Mouse (Mus musculus) kidney, embryonic 14.5 days (tissue): ENCODE data around the gene Kpna3. TPM values are rescaled to one million over a fixed set of nuclear protein-coding genes. Genes with fewer than 3 reads are reported as not detected.

Experiments
- ATAC-seq: fragments of 200-750 bp; cut with Nextera tagmentation; 2 replicates; pipeline ENCODE4 v1.8.0; 2017; ENCODE audit warnings: moderate number of reproducible peaks, mild to moderate bottlenecking, moderate TSS enrichment, moderate library complexity; ENCODE audit not compliant: low FRiP score, low TSS enrichment
- H3K27ac ChIP-seq: fragments of 300-500 bp; sonication (generic); 2 replicates; pipeline ENCODE4 v1.5.1; 2014; ENCODE audit warnings: low read depth, mild to moderate bottlenecking, low read length, moderate library complexity, mixed read lengths
- H3K27me3 ChIP-seq: fragments of 300-500 bp; sonication (generic); 2 replicates; pipeline ENCODE4 v1.6.1; 2014; ENCODE audit warnings: mild to moderate bottlenecking, low read length; ENCODE audit not compliant: control insufficient read depth, insufficient read depth
- H3K36me3 ChIP-seq: fragments of 300-500 bp; sonication (generic); 2 replicates; pipeline ENCODE4 v1.6.1; 2014; ENCODE audit warnings: low read length, mixed read lengths; ENCODE audit not compliant: control insufficient read depth, insufficient read depth
- H3K4me1 ChIP-seq: fragments of 300-500 bp; sonication (generic); 2 replicates; pipeline ENCODE4 v1.6.1; 2014; ENCODE audit warnings: low read length, mixed read lengths; ENCODE audit not compliant: control insufficient read depth, insufficient read depth
- H3K4me2 ChIP-seq: fragments of 300-500 bp; sonication (generic); replicated peaks from 2 replicates; pipeline ENCODE4 v1.6.1; 2014; ENCODE audit warnings: low read depth, mild to moderate bottlenecking, low read length
- H3K4me3 ChIP-seq: fragments of 300-500 bp; sonication (generic); 2 replicates; pipeline ENCODE4 v1.5.1; 2014; ENCODE audit warnings: mild to moderate bottlenecking, low read length
- H3K9ac ChIP-seq: fragments of 300-500 bp; sonication (generic); 2 replicates; pipeline ENCODE4 v1.6.1; 2014; ENCODE audit warnings: low read depth, mild to moderate bottlenecking, low read length, moderate library complexity
- H3K9me3 ChIP-seq: fragments of 300-500 bp; sonication (generic); 2 replicates; pipeline ENCODE4 v1.6.1; 2016; ENCODE audit warnings: low read length; ENCODE audit not compliant: control insufficient read depth
- WGBS: fragments of 180-500 bp; shearing (Covaris S2); extraction: QIAGEN DNeasy Blood & Tissue Kit; methylation state at CpG from one replicate; pipeline ENCODE4 v1.1.7; 2014; 5-methylcytosine and 5-hydroxymethylcytosine counted together
- polyA plus RNA-seq: library from polyadenylated mRNA; unstranded; fragments of >200 nt; fragmentation: Nextera tagmentation; extraction: Ambion mirVana; gene quantifications from 2 replicates; pipeline ENCODE4 v1.2.1, GENCODE M21; 2014

Kpna3 gene
- polyA plus RNA-seq, 1 experiment from 2014 or later: 64.9 TPM

- Histone ChIP-seq H3K27me3 (no peaks in the 10 kb centered on the region), H3K27ac (no peak overlapping the region), H3K36me3 (peaks cover 16% of the 10 kb centered on the region), H3K4me3 (no peak overlapping the region), H3K4me1 (0 out of 2 replicates have a peak, but pooled peaks cover 5% of the 10 kb centered on the region), H3K9ac (no peak overlapping the region), H3K4me2 (no peak overlapping the region), H3K9me3 (no peaks in the 10 kb centered on the region)
- no peak for ATAC-seq
- 93% methylated on average over 2 of the region's 2 CpGs for WGBS
Measured at GRCm38 (mm10) chr14:61363734-61364133, 75.9 kb downstream of the Kpna3 start.

- 92% methylated on average over 2 of the region's 2 CpGs for WGBS
- no peaks in the 10 kb centered on the region for H3K9me3 ChIP-seq
- H3K36me3 ChIP-seq: peaks cover 13% of the 10 kb centered on the region
- no peaks in the 10 kb centered on the region for H3K27me3 ChIP-seq
- no peak overlapping the region for H3K4me3 ChIP-seq
- no peak overlapping the region for H3K9ac ChIP-seq
- H3K4me1 ChIP-seq: 0 out of 2 replicates have a peak, but pooled peaks cover 5% of the 10 kb centered on the region
- no peak overlapping the region for H3K27ac ChIP-seq
- no peak for ATAC-seq
- H3K4me2 ChIP-seq: no peak overlapping the region
Measured at GRCm38 (mm10) chr14:61362268-61362667, 77.4 kb downstream of the Kpna3 start.

GRCm38 (mm10) chr14:61360981-61361511 lies 78.6 kb downstream of the Kpna3 start:
- 0 out of 2 replicates have a peak, but pooled peaks cover 5% of the 10 kb centered on the region for H3K4me1 ChIP-seq
- H3K4me3 ChIP-seq: peak overlapping the region; percentile 59
- 49% methylated on average over 3 of the region's 3 CpGs for WGBS
- H3K9me3 ChIP-seq: no peaks in the 10 kb centered on the region
- no peaks in the 10 kb centered on the region for H3K27me3 ChIP-seq
- peaks cover 3% of the 10 kb centered on the region for H3K36me3 ChIP-seq
- H3K4me2 ChIP-seq: peak overlapping the region; percentile 49
- no peak overlapping the region for H3K9ac ChIP-seq
- no peak for ATAC-seq
- H3K27ac ChIP-seq: no peak overlapping the region

GRCm38 (mm10) chr14:61360131-61360980 lies 79.3 kb downstream of the Kpna3 start, which contains the start of gene Ebpl:
TSS of gene Ebpl (minus strand) at chr14:61360439.
- peak within 1 kb of the TSS; percentile 75 for H3K27ac ChIP-seq
- peak within 1 kb of the TSS; percentile 72 for H3K9ac ChIP-seq
- H3K36me3 ChIP-seq: no peaks in the 10 kb centered on the region; the same call in 1 of the 2 replicates
- ATAC-seq: peak; percentile 97
- H3K4me3 ChIP-seq: peak within 1 kb of the TSS; percentile 59
- H3K4me2 ChIP-seq: peak within 1 kb of the TSS; percentile 49
- H3K27me3 ChIP-seq: no peaks in the 10 kb centered on the region
- under 1% methylated on average over 40 of the region's 40 CpGs for WGBS
- H3K9me3 ChIP-seq: no peaks in the 10 kb centered on the region
- H3K4me1 ChIP-seq: 0 out of 2 replicates have a peak, but pooled peaks cover 5% of the 10 kb centered on the region

- Histone ChIP-seq H3K27ac (no peak overlapping the region), H3K27me3 (no peaks in the 10 kb centered on the region), H3K4me3 (no peak overlapping the region), H3K4me2 (no peak overlapping the region), H3K9ac (no peak overlapping the region), H3K4me1 (no peaks in the 10 kb centered on the region), H3K36me3 (no peaks in the 10 kb centered on the region; the same call in 1 of the 2 replicates), H3K9me3 (no peaks in the 10 kb centered on the region)
- WGBS: 77% methylated on average over 10 of the region's 10 CpGs
- no peak for ATAC-seq
Measured at GRCm38 (mm10) chr14:61354251-61355235, 85.1 kb downstream of the Kpna3 start.

- Histone ChIP-seq H3K4me3 (no peak overlapping the region), H3K4me1 (no peaks in the 10 kb centered on the region), H3K27me3 (no peaks in the 10 kb centered on the region), H3K27ac (no peak overlapping the region), H3K9ac (no peak overlapping the region), H3K4me2 (no peak overlapping the region), H3K36me3 (no peaks in the 10 kb centered on the region; the same call in 1 of the 2 replicates), H3K9me3 (no peaks in the 10 kb centered on the region)
- ATAC-seq: no peak
- WGBS: 44% methylated on average over 6 of the region's 6 CpGs
Measured at GRCm38 (mm10) chr14:61350808-61351207, 88.9 kb downstream of the Kpna3 start.

- H3K27me3 ChIP-seq: no peaks in the 10 kb centered on the region
- no peak overlapping the region for H3K27ac ChIP-seq
- no peak overlapping the region for H3K9ac ChIP-seq
- no peaks in the 10 kb centered on the region for H3K4me1 ChIP-seq
- H3K36me3 ChIP-seq: no peaks in the 10 kb centered on the region
- 93% methylated on average over 4 of the region's 4 CpGs for WGBS
- no peak overlapping the region for H3K4me3 ChIP-seq
- no peaks in the 10 kb centered on the region for H3K9me3 ChIP-seq
- no peak for ATAC-seq
- H3K4me2 ChIP-seq: no peak overlapping the region
Measured at GRCm38 (mm10) chr14:61349876-61350275, 89.8 kb downstream of the Kpna3 start.

- Histone ChIP-seq H3K9me3 (no peaks in the 10 kb centered on the region), H3K4me2 (no peak overlapping the region), H3K4me3 (no peak overlapping the region), H3K27me3 (no peaks in the 10 kb centered on the region), H3K27ac (no peak overlapping the region), H3K36me3 (no peaks in the 10 kb centered on the region), H3K4me1 (no peaks in the 10 kb centered on the region), H3K9ac (no peak overlapping the region)
- 86% methylated on average over 10 of the region's 10 CpGs for WGBS
- ATAC-seq: no peak
Measured at GRCm38 (mm10) chr14:61346827-61347698, 92.6 kb downstream of the Kpna3 start.
